Mouse (Mus musculus) forebrain, embryonic 13.5 days (tissue): ENCODE measurements around the gene Ncaph2. TPM values are rescaled to one million over a fixed set of nuclear protein-coding genes. Genes with fewer than 3 reads are reported as not detected.

Experiments used
- ATAC-seq: fragments of 200-750 bp; cut with Nextera tagmentation; 2 replicates; pipeline ENCODE4 v1.8.0; 2017
- H3K27ac ChIP-seq: fragments of 300-500 bp; sonication (generic); 2 replicates; pipeline ENCODE4 v1.5.1; 2015; ENCODE audit warnings: inconsistent platforms, mild to moderate bottlenecking, moderate library complexity
- H3K27me3 ChIP-seq: fragments of 300-500 bp; sonication (generic); 2 replicates; pipeline ENCODE4 v1.6.1; 2015; ENCODE audit warnings: mild to moderate bottlenecking, inconsistent platforms
- H3K36me3 ChIP-seq: fragments of 300-500 bp; sonication (generic); 2 replicates; pipeline ENCODE4 v1.6.1; 2015; ENCODE audit warnings: mild to moderate bottlenecking, inconsistent platforms; ENCODE audit not compliant: poor library complexity, severe bottlenecking
- H3K4me1 ChIP-seq: fragments of 300-500 bp; sonication (generic); 2 replicates; pipeline ENCODE4 v1.6.1; 2015; ENCODE audit warnings: inconsistent platforms
- H3K4me2 ChIP-seq: fragments of 300-500 bp; sonication (generic); 2 replicates; pipeline ENCODE4 v1.6.1; 2015; ENCODE audit warnings: inconsistent platforms, mild to moderate bottlenecking, moderate library complexity
- H3K4me3 ChIP-seq: fragments of 300-500 bp; sonication (generic); 2 replicates; pipeline ENCODE4 v1.5.1; 2015; ENCODE audit warnings: mild to moderate bottlenecking, inconsistent platforms
- H3K9ac ChIP-seq: fragments of 300-500 bp; sonication (generic); 2 replicates; pipeline ENCODE4 v1.6.1; 2015; ENCODE audit warnings: mild to moderate bottlenecking, inconsistent platforms
- H3K9me3 ChIP-seq: fragments of 300-500 bp; sonication (generic); replicated peaks from 2 replicates; pipeline ENCODE4 v1.6.1; 2016; ENCODE audit warnings: inconsistent platforms
- WGBS: fragments of 180-500 bp; shearing (Covaris S2); methylation state at CpG from one replicate; pipeline ENCODE4 v1.1.7; 2015; 5-methylcytosine and 5-hydroxymethylcytosine counted together
- polyA plus RNA-seq: library from polyadenylated mRNA; unstranded; fragments of >200 nt; fragmentation: Nextera tagmentation; extraction: Ambion mirVana; gene quantifications from 2 replicates; pipeline ENCODE4 v1.2.1, GENCODE M21; 2015

Ncaph2 gene
- polyA plus RNA-seq, 1 experiment from 2014 or later, result 156 TPM

DNA sequence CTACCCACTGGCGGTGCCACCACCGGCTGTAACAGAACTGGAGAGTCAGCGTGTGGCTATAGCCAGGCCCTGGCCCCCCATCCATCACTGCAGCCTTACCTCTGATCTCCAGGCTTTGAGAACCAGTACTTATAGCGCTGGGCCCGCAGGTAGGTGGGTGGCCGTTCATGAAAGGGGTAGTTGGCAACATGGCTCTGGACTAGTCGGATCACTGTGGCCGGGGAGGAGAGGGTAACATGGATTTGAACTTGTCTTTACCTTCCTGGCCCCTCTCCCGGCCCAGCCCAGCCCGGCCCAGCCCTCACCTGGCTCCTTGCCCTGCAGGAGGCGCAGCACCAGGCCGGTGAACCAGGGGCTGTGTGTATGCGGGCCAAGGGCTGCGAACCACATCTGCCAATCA lies 3.5 kb upstream of the Ncaph2 start:
- Histone ChIP-seq H3K9me3 (no peaks in the 10 kb centered on the region), H3K4me3 (no peak overlapping the region), H3K27me3 (no peaks in the 10 kb centered on the region), H3K9ac (no peak overlapping the region), H3K27ac (no peak overlapping the region), H3K36me3 (peaks cover 46% of the 10 kb centered on the region), H3K4me1 (peaks cover 23% of the 10 kb centered on the region), H3K4me2 (no peak overlapping the region)
- ATAC-seq, result no peak
- 97% methylated on average over 14 of the region's 14 CpGs for WGBS

DNA sequence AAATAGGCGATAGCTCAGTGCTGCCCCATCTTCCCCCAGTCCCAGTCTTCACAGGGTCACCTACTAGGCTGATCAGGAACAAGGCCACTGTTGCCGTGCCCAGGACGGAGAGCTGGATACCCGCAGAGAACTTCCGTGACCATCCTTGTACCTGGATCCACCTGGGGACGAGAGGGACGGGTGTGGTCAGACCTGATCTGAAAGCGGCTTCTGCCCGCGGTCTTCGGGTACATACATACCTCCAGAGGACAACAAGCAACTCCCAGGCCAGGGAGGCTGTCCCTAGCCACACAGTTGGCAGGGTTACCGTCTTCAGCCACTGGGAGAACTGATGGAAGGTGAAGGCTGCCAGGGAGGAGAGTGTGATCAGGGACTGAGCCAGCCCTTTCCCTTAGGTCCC lies 2.7 kb upstream of the Ncaph2 start:
- Histone ChIP-seq H3K9ac (no peak overlapping the region), H3K4me1 (peaks cover 30% of the 10 kb centered on the region), H3K4me2 (no peak overlapping the region), H3K9me3 (no peaks in the 10 kb centered on the region), H3K4me3 (no peak overlapping the region), H3K27ac (no peak overlapping the region), H3K27me3 (no peaks in the 10 kb centered on the region), H3K36me3 (peaks cover 46% of the 10 kb centered on the region)
- WGBS, result 98% methylated on average over 12 of the region's 12 CpGs
- no peak for ATAC-seq

DNA sequence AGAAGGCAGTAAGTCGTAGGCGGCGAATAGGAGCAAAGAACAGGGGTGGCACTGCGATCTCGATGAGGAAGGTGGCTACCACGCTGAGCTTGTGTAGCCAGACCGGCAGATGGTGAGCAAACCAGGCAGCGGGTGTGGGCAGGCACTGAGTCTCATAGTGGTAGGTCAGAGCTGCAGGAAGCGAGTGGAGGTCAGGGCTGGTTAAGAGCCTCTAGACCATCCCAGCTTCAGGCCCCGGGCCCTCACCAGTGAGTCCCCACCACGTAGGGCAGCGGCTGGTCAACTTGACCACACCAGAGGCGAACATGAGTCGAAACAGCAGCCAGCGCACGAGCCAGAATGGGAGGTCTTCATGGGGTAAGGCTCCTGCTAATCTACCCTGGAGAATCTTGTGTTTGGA lies 1.7 kb upstream of the Ncaph2 start:
- H3K4me2 ChIP-seq, result peak overlapping the region; percentile 83; the same call in 1 of the 2 replicates
- H3K4me3 ChIP-seq, result no peak overlapping the region; the same call in 1 of the 2 replicates
- ATAC-seq, result no peak
- H3K27ac ChIP-seq, result no peak overlapping the region
- H3K36me3 ChIP-seq, result peaks cover 51% of the 10 kb centered on the region
- no peaks in the 10 kb centered on the region for H3K27me3 ChIP-seq
- H3K9me3 ChIP-seq, result no peaks in the 10 kb centered on the region
- peak overlapping the region; percentile 90; the same call in 1 of the 2 replicates for H3K9ac ChIP-seq
- 94% methylated on average over 16 of the region's 16 CpGs for WGBS
- H3K4me1 ChIP-seq, result peaks cover 37% of the 10 kb centered on the region

DNA sequence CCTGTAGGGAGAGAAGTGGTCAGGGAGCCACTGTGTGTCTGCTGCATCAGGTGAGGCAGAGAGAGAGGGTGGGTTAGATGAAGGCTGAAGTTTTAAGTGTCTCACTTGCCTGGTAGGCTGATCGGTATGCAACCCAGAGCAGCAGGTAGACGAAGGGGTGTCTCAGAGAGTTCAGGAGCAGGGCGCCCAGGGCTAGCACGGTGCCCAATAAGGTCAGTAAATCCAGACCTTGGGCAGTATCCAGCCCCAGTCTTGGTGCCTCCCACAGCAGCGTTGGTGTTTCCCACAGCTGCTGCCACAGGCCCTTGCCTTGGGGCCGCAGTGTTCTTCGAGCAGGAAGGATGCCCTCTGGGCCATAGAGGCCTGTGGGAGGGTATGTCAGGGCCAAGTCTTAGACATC lies 1.1 kb upstream of the Ncaph2 start:
- no peak for ATAC-seq
- Histone ChIP-seq H3K4me3 (peak overlapping the region; percentile 85), H3K4me2 (peak overlapping the region; percentile 83), H3K9me3 (no peaks in the 10 kb centered on the region), H3K36me3 (peaks cover 51% of the 10 kb centered on the region), H3K4me1 (peaks cover 41% of the 10 kb centered on the region), H3K27me3 (no peaks in the 10 kb centered on the region), H3K27ac (no peak overlapping the region; the same call in 1 of the 2 replicates), H3K9ac (peak overlapping the region; percentile 90)
- WGBS, result 87% methylated on average over 7 of the region's 7 CpGs

DNA sequence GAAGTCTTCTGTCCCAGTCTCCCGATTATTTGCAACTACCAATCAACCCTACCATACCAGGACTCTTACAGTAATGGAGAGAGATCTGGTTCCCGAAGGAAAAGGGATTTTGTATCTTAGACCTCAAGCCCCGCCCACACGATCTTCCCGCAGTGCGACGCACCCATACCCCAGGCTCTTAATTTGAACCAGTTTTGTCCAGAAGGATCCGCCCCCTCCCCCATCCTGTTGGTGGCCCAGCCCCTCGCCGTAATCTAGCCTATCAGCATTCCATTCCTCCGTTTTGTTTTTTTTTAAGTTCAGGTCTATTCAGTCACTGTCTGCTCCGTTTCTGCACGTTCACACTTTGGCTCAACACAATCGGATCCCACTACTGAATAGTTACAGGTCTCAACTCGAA lies 853 bp downstream of the Ncaph2 start:
- under 1% methylated on average over 15 of the region's 15 CpGs for WGBS
- H3K4me3 ChIP-seq, result peak overlapping the region; percentile 85
- H3K4me1 ChIP-seq, result peaks cover 41% of the 10 kb centered on the region
- no peaks in the 10 kb centered on the region for H3K9me3 ChIP-seq
- no peaks in the 10 kb centered on the region for H3K27me3 ChIP-seq
- H3K4me2 ChIP-seq, result peak overlapping the region; percentile 83
- H3K36me3 ChIP-seq, result peaks cover 47% of the 10 kb centered on the region
- H3K9ac ChIP-seq, result peak overlapping the region; percentile 90
- H3K27ac ChIP-seq, result peak overlapping the region; percentile 81
- ATAC-seq, result peak; percentile 61

DNA sequence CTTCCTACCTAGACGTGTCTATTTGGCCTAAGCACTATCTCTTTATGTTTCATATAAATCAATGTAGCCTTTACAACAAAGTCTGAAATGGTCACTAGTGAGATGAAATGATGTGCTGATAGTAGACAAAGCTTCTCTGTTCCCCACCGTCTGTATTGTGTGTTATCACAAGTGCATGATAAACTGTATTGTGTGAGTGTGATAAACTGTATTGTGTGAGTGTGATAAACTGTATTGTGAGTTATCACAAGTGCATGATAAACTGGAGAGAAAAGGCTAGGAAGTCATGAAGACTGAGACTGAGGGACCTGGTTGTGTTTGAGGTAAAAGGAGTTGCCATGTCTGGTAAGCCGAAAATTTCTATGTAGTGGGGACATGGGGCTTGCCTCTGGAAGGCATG lies 3.3 kb downstream of the Ncaph2 start:
- Histone ChIP-seq H3K27ac (no peak overlapping the region), H3K9me3 (no peaks in the 10 kb centered on the region), H3K4me1 (peaks cover 41% of the 10 kb centered on the region), H3K27me3 (no peaks in the 10 kb centered on the region), H3K36me3 (peaks cover 47% of the 10 kb centered on the region), H3K4me2 (no peak overlapping the region), H3K4me3 (no peak overlapping the region), H3K9ac (no peak overlapping the region)
- no peak for ATAC-seq
- WGBS, result 90% methylated on average over 3 of the region's 3 CpGs

DNA sequence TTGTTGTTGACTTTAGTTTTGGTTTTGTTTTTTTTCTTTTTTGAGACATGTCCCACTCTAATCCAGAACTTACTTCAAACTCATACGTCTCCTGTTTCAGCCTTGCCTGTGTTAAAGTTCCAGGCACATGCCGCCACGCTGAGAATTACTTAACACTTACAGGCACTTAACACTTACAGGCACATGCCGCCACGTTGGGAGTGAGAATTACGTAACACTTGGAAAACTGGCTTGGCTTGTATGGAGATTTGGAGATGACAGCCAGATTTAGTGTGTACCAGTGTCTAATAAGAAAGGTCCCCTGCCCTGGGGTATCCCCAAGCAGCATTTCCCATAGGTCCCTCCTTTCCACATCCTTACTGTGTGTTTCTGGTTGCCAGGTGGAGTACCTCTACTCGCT lies 7.5 kb downstream of the Ncaph2 start:
- H3K27ac ChIP-seq, result no peak overlapping the region
- H3K4me2 ChIP-seq, result no peak overlapping the region
- H3K9ac ChIP-seq, result no peak overlapping the region
- 92% methylated on average over 7 of the region's 7 CpGs for WGBS
- peaks cover 9% of the 10 kb centered on the region; the same call in 1 of the 2 replicates for H3K4me1 ChIP-seq
- H3K4me3 ChIP-seq, result no peak overlapping the region
- H3K9me3 ChIP-seq, result no peaks in the 10 kb centered on the region
- H3K27me3 ChIP-seq, result no peaks in the 10 kb centered on the region
- peaks cover 84% of the 10 kb centered on the region for H3K36me3 ChIP-seq
- ATAC-seq, result no peak

DNA sequence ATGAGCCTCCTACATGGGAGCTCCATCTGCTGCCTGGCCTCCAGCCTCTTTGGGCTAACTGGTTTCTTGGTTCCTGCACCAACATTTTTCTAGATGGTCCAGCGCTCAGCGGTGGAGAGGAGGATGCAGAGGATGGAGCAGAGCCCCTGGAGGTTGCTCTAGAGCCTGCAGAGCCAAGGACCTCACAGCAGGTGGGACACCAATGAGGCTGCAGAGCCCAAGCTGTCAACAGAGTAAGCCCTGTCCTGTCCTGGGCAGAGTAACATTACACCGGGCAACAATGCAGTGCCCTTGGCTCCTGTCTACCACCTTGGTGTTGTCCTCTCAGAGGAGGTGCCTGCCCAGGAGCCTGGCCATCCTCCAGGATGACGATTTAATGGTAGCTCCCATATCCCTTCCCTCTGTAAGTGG lies 9.6 kb downstream of the Ncaph2 start:
- peaks cover 100% of the 10 kb centered on the region for H3K36me3 ChIP-seq
- no peak overlapping the region for H3K4me3 ChIP-seq
- no peak for ATAC-seq
- no peaks in the 10 kb centered on the region for H3K4me1 ChIP-seq
- 98% methylated on average over 4 of the region's 4 CpGs for WGBS
- no peak overlapping the region for H3K4me2 ChIP-seq
- no peaks in the 10 kb centered on the region for H3K27me3 ChIP-seq
- H3K9me3 ChIP-seq, result no peaks in the 10 kb centered on the region
- no peak overlapping the region for H3K9ac ChIP-seq
- no peak overlapping the region for H3K27ac ChIP-seq

DNA sequence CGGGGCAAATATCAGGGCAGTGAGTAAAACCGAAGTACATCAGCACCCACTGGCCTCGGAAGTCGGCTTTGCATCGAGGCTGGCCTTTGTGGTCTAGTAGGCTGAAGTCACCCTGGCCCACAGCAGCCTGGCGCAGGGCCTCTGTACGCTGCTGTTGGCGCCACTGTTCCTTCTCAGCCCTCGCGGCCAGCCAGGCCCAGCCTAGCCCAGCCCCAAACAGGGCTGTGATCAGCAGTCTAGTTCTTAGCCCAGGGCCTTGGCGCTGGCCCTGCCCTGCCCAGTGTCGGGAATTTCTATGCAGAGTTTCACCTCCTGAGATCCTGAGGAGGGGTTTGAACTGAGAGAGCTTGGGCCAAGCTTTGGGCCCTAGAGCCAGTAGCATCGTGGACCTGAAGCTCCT lies 16.5 kb downstream of the Ncaph2 start:
- peaks cover 58% of the 10 kb centered on the region for H3K36me3 ChIP-seq
- H3K4me2 ChIP-seq, result no peak overlapping the region
- H3K4me3 ChIP-seq, result no peak overlapping the region
- no peak for ATAC-seq
- H3K9ac ChIP-seq, result no peak overlapping the region; the same call in 1 of the 2 replicates
- H3K9me3 ChIP-seq, result no peaks in the 10 kb centered on the region
- 81% methylated on average over 13 of the region's 13 CpGs for WGBS
- H3K4me1 ChIP-seq, result peaks cover 16% of the 10 kb centered on the region
- H3K27ac ChIP-seq, result no peak overlapping the region
- peaks cover 17% of the 10 kb centered on the region for H3K27me3 ChIP-seq

DNA sequence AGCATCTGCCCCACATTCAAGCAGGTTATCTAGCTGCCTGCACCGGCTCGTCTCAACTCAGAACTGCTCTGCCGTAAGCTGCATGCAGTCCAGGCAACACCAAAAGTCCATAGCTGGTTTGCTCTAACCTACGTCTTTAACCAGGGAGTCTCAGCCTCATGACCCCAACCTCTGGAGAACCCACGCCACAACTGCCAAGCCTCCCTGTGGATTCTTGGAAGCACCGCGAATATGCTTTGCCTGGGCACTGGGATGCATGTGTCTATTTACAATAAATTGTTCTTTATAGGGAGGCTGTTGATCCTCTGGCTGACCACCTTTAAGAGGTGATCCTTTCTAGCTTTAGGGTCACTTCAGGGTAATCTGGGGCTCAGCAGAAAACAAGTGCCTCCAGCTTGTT lies 17.0 kb downstream of the Ncaph2 start:
- peaks cover 22% of the 10 kb centered on the region for H3K27me3 ChIP-seq
- peak overlapping the region; percentile 71 for H3K4me2 ChIP-seq
- H3K27ac ChIP-seq, result 0 out of 2 replicates have a peak overlapping the region, but pooled peaks have one; percentile 93
- H3K4me1 ChIP-seq, result peaks cover 16% of the 10 kb centered on the region
- no peak for ATAC-seq
- H3K4me3 ChIP-seq, result peak overlapping the region; percentile 70
- H3K36me3 ChIP-seq, result peaks cover 53% of the 10 kb centered on the region
- 90% methylated on average over 7 of the region's 7 CpGs for WGBS
- no peaks in the 10 kb centered on the region for H3K9me3 ChIP-seq
- H3K9ac ChIP-seq, result peak overlapping the region; percentile 87; the same call in 1 of the 2 replicates

DNA sequence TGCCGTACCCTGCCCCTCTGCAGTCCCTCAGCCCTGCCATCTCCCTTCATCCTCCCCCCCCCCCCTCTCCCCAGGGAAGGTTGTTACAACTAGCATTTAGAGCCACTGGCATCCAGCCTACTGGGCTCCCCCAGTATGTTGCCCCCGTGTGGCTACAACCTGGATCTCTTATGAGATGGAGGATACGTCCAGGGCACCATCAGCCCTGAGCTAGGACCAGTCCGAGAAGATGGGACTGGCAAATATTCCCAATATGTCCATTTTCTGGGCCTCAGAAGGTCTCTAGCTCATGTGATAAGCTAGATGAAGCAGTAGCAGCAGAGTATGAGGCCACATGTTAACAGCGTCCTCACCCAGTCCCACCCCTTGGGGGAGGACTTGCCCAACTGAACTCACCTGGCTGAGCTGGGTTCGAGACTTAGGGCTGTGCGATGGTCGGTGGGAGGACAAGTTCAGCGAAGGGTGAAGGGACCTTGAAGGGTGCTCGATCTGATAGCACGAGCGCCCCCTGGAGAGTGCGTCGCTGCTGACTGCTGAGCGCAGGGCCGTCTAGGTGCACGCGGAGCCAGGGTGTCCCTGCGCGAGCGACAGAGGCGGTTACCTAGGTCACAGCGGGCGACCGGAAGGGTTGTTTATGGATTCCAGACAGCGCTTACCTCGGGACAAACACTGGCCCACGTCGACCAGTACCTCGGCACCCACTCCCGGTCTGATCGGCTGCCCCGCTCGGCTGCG lies 17.7 kb downstream of the Ncaph2 start:
- peak; percentile 83 for ATAC-seq
- peaks cover 46% of the 10 kb centered on the region for H3K36me3 ChIP-seq
- peaks cover 28% of the 10 kb centered on the region for H3K27me3 ChIP-seq
- peak overlapping the region; percentile 87 for H3K9ac ChIP-seq
- peak overlapping the region; percentile 71 for H3K4me2 ChIP-seq
- H3K4me3 ChIP-seq, result peak overlapping the region; percentile 70
- H3K9me3 ChIP-seq, result no peaks in the 10 kb centered on the region
- peaks cover 16% of the 10 kb centered on the region for H3K4me1 ChIP-seq
- 3% methylated on average over 35 of the region's 35 CpGs for WGBS
- H3K27ac ChIP-seq, result peak overlapping the region; percentile 93

DNA sequence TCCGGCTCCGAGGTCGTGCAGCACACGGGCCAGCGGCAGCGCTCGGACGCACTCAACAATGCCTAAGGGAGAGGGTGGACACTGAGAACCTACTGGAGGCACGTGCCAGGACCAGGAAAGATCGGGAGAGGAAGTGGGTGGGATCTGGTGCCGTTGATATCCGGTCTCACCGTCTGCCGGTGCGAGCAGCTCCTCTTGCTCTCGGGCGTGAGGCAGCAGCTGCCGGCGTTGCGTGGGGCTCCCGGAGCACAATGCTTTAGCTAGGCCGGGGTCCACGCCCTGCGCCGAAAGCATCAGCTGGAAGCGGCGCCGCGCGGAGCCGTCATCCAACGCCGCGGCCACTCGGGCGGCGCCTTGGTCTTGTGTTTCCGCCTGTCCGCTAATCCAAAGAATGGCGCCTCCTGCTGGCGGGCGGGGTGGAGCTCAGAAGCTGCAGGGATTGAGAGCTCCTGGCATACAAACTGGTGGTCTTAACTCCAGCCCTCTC lies 18.3 kb downstream of the Ncaph2 start, which contains the start of gene Sco2:
TSS of gene Sco2 (minus strand) at position 85 of the 487 bp plus-strand sequence.
- peak within 1 kb of the TSS; percentile 93 for H3K27ac ChIP-seq
- WGBS, result under 1% methylated on average over 42 of the region's 42 CpGs

More for the DNA sequence above, 18.3 kb downstream of the Ncaph2 start, which contains the start of gene Sco2:
- H3K9ac ChIP-seq, result peak within 1 kb of the TSS; percentile 87
- peak; percentile 88 for ATAC-seq
- H3K4me1 ChIP-seq, result peaks cover 22% of the 10 kb centered on the region
- H3K27me3 ChIP-seq, result peaks cover 35% of the 10 kb centered on the region
- peaks cover 40% of the 10 kb centered on the region for H3K36me3 ChIP-seq
- peak within 1 kb of the TSS; percentile 71 for H3K4me2 ChIP-seq
- H3K4me3 ChIP-seq, result peak within 1 kb of the TSS; percentile 70
- H3K9me3 ChIP-seq, result no peaks in the 10 kb centered on the region
